Mouse (Mus musculus) C2C12 (cell line): ENCODE measurements around the gene Kdr. TPM values are rescaled to one million over a fixed set of nuclear protein-coding genes. Genes with fewer than 3 reads are reported as not detected.

Experiments
- H3K27me3 ChIP-seq: one replicate; pipeline ENCODE4 v1.6.1; 2011; ENCODE audit not compliant: control insufficient read depth, insufficient read depth, insufficient read length
- H3K36me3 ChIP-seq: one replicate; pipeline ENCODE4 v1.6.1; 2011; ENCODE audit not compliant: control insufficient read depth, insufficient read depth
- H3K4me3 ChIP-seq: one replicate; pipeline ENCODE4 v1.5.1; 2011; ENCODE audit warnings: mild to moderate bottlenecking, control low read depth; ENCODE audit not compliant: poor library complexity, insufficient read depth, severe bottlenecking
- H3K79me2 ChIP-seq: one replicate; pipeline ENCODE4 v1.6.1; 2011; ENCODE audit not compliant: control insufficient read depth, insufficient read depth
- H3K79me3 ChIP-seq: one replicate; pipeline ENCODE4 v1.6.1; 2011; ENCODE audit warnings: low read depth, control low read depth
- H3ac ChIP-seq: one replicate; pipeline ENCODE3; 2011; ENCODE audit warnings: low read depth; ENCODE audit not compliant: control insufficient read depth, insufficient read length
- CEBPB ChIP-seq: IDR thresholded peaks from one replicate; pipeline ENCODE4 v1.6.1; 2011; ENCODE audit warnings: low read depth, mild to moderate bottlenecking, control low read depth, moderate library complexity
- CTCF ChIP-seq: IDR thresholded peaks from one replicate; pipeline ENCODE4 v1.5.1; 2011; ENCODE audit not compliant: control insufficient read depth, insufficient read depth, insufficient read length
- FOSL1 ChIP-seq: IDR thresholded peaks from one replicate; pipeline ENCODE4 v1.8.0; 2011; ENCODE audit warnings: mild to moderate bottlenecking, low read length; ENCODE audit not compliant: poor library complexity, insufficient read depth, severe bottlenecking
- MAX ChIP-seq: IDR thresholded peaks from one replicate; pipeline ENCODE4 v1.6.1; 2011; ENCODE audit warnings: mild to moderate bottlenecking, control low read depth
- MYOD1 ChIP-seq: IDR thresholded peaks from one replicate; pipeline ENCODE4 v1.6.1; 2011; ENCODE audit warnings: low read depth; ENCODE audit not compliant: control insufficient read depth, insufficient read length
- MYOG ChIP-seq: IDR thresholded peaks from one replicate; pipeline ENCODE4 v1.6.1; 2011; ENCODE audit not compliant: control insufficient read depth, insufficient read length; ENCODE audit errors: extremely low read depth
- USF1 ChIP-seq: IDR thresholded peaks from one replicate; pipeline ENCODE4 v1.6.1; 2011; ENCODE audit warnings: low read depth, mild to moderate bottlenecking, control low read depth, moderate library complexity
- polyA plus RNA-seq: library from polyadenylated mRNA; unstranded; fragments of >200 nt; fragmentation: generic; extraction: Trizol; gene quantifications from one replicate; pipeline ENCODE4 v1.2.1, GENCODE M21; 2012; ENCODE audit warnings: missing spikeins

Gene Kdr
- polyA plus RNA-seq, 1 experiment, result under 0.01 TPM

- TF ChIP-seq MAX (no peak), USF1 (no peak), CTCF (no peak), CEBPB (no peak), FOSL1 (no peak), MYOD1 (no peak), MYOG (no peak)
- H3K79me3 ChIP-seq, result no peaks in the 10 kb centered on the region
- H3K79me2 ChIP-seq, result no peaks in the 10 kb centered on the region
Measured at GRCm38 (mm10) chr5:75941775-75942580, 36.3 kb downstream of the Kdr start.

GRCm38 (mm10) chr5:75939144-75939732 is 39.0 kb downstream of the Kdr start:
- TF ChIP-seq MAX (no peak), USF1 (no peak), CTCF (no peak), CEBPB (no peak), MYOG (no peak), MYOD1 (no peak), FOSL1 (no peak)

More at GRCm38 (mm10) chr5:75941775-75942580, 36.3 kb downstream of the Kdr start:
- no peak overlapping the region for H3ac ChIP-seq
- H3K27me3 ChIP-seq, result no peaks in the 10 kb centered on the region
- no peaks in the 10 kb centered on the region for H3K36me3 ChIP-seq
- no peak overlapping the region for H3K4me3 ChIP-seq

GRCm38 (mm10) chr5:75938012-75938411 is 40.2 kb downstream of the Kdr start:
- TF ChIP-seq MYOG, result no peak
- no peak for TF ChIP-seq MAX
- TF ChIP-seq USF1, result no peak
- no peak for TF ChIP-seq MYOD1
- TF ChIP-seq CEBPB, result no peak
- no peak for TF ChIP-seq CTCF
- no peak for TF ChIP-seq FOSL1
- no peaks in the 10 kb centered on the region for H3K27me3 ChIP-seq
- no peak overlapping the region for H3ac ChIP-seq
- no peaks in the 10 kb centered on the region for H3K79me3 ChIP-seq
- H3K79me2 ChIP-seq, result no peaks in the 10 kb centered on the region
- no peaks in the 10 kb centered on the region for H3K36me3 ChIP-seq
- H3K4me3 ChIP-seq, result no peak overlapping the region

More at GRCm38 (mm10) chr5:75939144-75939732, 39.0 kb downstream of the Kdr start:
- no peaks in the 10 kb centered on the region for H3K79me3 ChIP-seq
- no peaks in the 10 kb centered on the region for H3K27me3 ChIP-seq
- no peak overlapping the region for H3ac ChIP-seq
- no peaks in the 10 kb centered on the region for H3K79me2 ChIP-seq
- H3K36me3 ChIP-seq, result no peaks in the 10 kb centered on the region
- no peak overlapping the region for H3K4me3 ChIP-seq

GRCm38 (mm10) chr5:75936223-75936622 is 42.0 kb downstream of the Kdr start:
- H3K79me3 ChIP-seq, result no peaks in the 10 kb centered on the region
- H3K36me3 ChIP-seq, result no peaks in the 10 kb centered on the region
- H3K27me3 ChIP-seq, result no peaks in the 10 kb centered on the region
- no peak overlapping the region for H3K4me3 ChIP-seq
- H3ac ChIP-seq, result no peak overlapping the region
- no peaks in the 10 kb centered on the region for H3K79me2 ChIP-seq
- no peak for TF ChIP-seq USF1
- TF ChIP-seq FOSL1, result no peak
- TF ChIP-seq CTCF, result no peak
- TF ChIP-seq MAX, result no peak
- TF ChIP-seq MYOD1, result no peak
- TF ChIP-seq MYOG, result no peak
- TF ChIP-seq CEBPB, result no peak

GRCm38 (mm10) chr5:75935225-75935624 is 43.0 kb downstream of the Kdr start:
- no peaks in the 10 kb centered on the region for H3K79me2 ChIP-seq

More at GRCm38 (mm10) chr5:75935225-75935624, 43.0 kb downstream of the Kdr start:
- H3ac ChIP-seq, result no peak overlapping the region
- TF ChIP-seq CTCF, result no peak
- TF ChIP-seq MYOD1, result no peak
- TF ChIP-seq FOSL1, result no peak
- no peak for TF ChIP-seq MYOG
- no peak for TF ChIP-seq MAX
- no peak for TF ChIP-seq CEBPB
- no peak for TF ChIP-seq USF1
- no peaks in the 10 kb centered on the region for H3K27me3 ChIP-seq
- no peak overlapping the region for H3K4me3 ChIP-seq
- H3K79me3 ChIP-seq, result no peaks in the 10 kb centered on the region
- H3K36me3 ChIP-seq, result no peaks in the 10 kb centered on the region
